Mouse (Mus musculus): ENCODE results near the gene Fgfbp1. TPM values are rescaled to one million over a fixed set of nuclear protein-coding genes. Genes with fewer than 3 reads are reported as not detected.

Gene Fgfbp1
- total RNA-seq (2014; rRNA removed) (7.4 TPM in 2 replicates), polyA plus RNA-seq (2015; fragmentation: Nextera tagmentation; extraction: Ambion mirVana) (20.1 and 22.1 TPM in 2 replicates)

- Histone ChIP-seq H3K9ac (replicated peaks; ENCODE audit: low read length) (no peak within 1 kb of the TSS), H3K4me3 (ENCODE audit: low read length) (no peak within 1 kb of the TSS), H3K4me2 (ENCODE audit: low read depth, low read length) (no peak within 1 kb of the TSS), H3K27me3 (ENCODE audit: insufficient read depth, low read length) (no peaks in the 10 kb centered on the region), H3K9me3 (ENCODE audit: low read length) (no peaks in the 10 kb centered on the region), H3K36me3 (ENCODE audit: insufficient read depth, low read length) (no peaks in the 10 kb centered on the region), H3K27ac (no peak within 1 kb of the TSS), H3K4me1 (ENCODE audit: insufficient read depth, low read length) (no peaks in the 10 kb centered on the region)
- DNase-seq (ENCODE audit: low spot score) (no peak), ATAC-seq (no peak)
- 60% methylated on average over 4 of the region's 4 CpGs for WGBS
- TF ChIP-seq CTCF (IDR thresholded peaks at IDR 0.05; ENCODE audit: low read depth) = no peak
Measured at GRCm38 (mm10) chr5:43981620-43982019, at the start of gene Fgfbp1. Fgfbp1 (minus strand) TSS chr5:43981779.

- 92% methylated on average over 9 of the region's 9 CpGs for WGBS
- Histone ChIP-seq H3K27me3 (ENCODE audit: insufficient read depth, low read length) (no peaks in the 10 kb centered on the region), H3K9ac (replicated peaks; ENCODE audit: low read length) (no peak overlapping the region), H3K4me2 (ENCODE audit: low read depth, low read length) (no peak overlapping the region), H3K9me3 (ENCODE audit: low read length) (no peaks in the 10 kb centered on the region), H3K36me3 (ENCODE audit: insufficient read depth, low read length) (no peaks in the 10 kb centered on the region; the same call in 1 of the 2 replicates), H3K27ac (no peak overlapping the region), H3K4me3 (ENCODE audit: low read length) (no peak overlapping the region), H3K4me1 (ENCODE audit: insufficient read depth, low read length) (no peaks in the 10 kb centered on the region)
- no peak for TF ChIP-seq CTCF (IDR thresholded peaks at IDR 0.05; ENCODE audit: low read depth)
- DNase-seq (ENCODE audit: low spot score) (no peak), ATAC-seq (no peak)
Measured at GRCm38 (mm10) chr5:43998295-43998989, 16.9 kb upstream of the Fgfbp1 start.

GRCm38 (mm10) chr5:43997626-43998025 lies 16.0 kb upstream of the Fgfbp1 start:
- 89% methylated on average over 8 of the region's 8 CpGs for WGBS
- Histone ChIP-seq H3K9me3 (ENCODE audit: low read length) (no peaks in the 10 kb centered on the region), H3K27me3 (ENCODE audit: insufficient read depth, low read length) (no peaks in the 10 kb centered on the region), H3K27ac (no peak overlapping the region), H3K4me1 (ENCODE audit: insufficient read depth, low read length) (no peaks in the 10 kb centered on the region), H3K9ac (replicated peaks; ENCODE audit: low read length) (no peak overlapping the region), H3K4me3 (ENCODE audit: low read length) (no peak overlapping the region), H3K4me2 (ENCODE audit: low read depth, low read length) (no peak overlapping the region), H3K36me3 (ENCODE audit: insufficient read depth, low read length) (no peaks in the 10 kb centered on the region)
- TF ChIP-seq CTCF (IDR thresholded peaks at IDR 0.05; ENCODE audit: low read depth) = no peak
- no peak for ATAC-seq
- no peak for DNase-seq (ENCODE audit: low spot score)

- no peaks in the 10 kb centered on the region for H3K27me3 ChIP-seq (ENCODE audit: insufficient read depth, low read length)
- TF ChIP-seq CTCF (IDR thresholded peaks at IDR 0.05; ENCODE audit: low read depth) = no peak
- WGBS = 85% methylated on average over 4 of the region's 4 CpGs
- no peak for ATAC-seq
- H3K36me3 ChIP-seq (ENCODE audit: insufficient read depth, low read length) = no peaks in the 10 kb centered on the region
- no peaks in the 10 kb centered on the region for H3K4me1 ChIP-seq (ENCODE audit: insufficient read depth, low read length)
- no peak overlapping the region for H3K9ac ChIP-seq (replicated peaks; ENCODE audit: low read length)
- no peak overlapping the region for H3K27ac ChIP-seq
- H3K9me3 ChIP-seq (ENCODE audit: low read length) = no peaks in the 10 kb centered on the region
- no peak for DNase-seq (ENCODE audit: low spot score)
- H3K4me2 ChIP-seq (ENCODE audit: low read depth, low read length) = no peak overlapping the region
- no peak overlapping the region for H3K4me3 ChIP-seq (ENCODE audit: low read length)
Measured at GRCm38 (mm10) chr5:43996162-43996561, 14.6 kb upstream of the Fgfbp1 start.

GRCm38 (mm10) chr5:43994981-43995380 lies 13.4 kb upstream of the Fgfbp1 start:
- no peak overlapping the region for H3K4me2 ChIP-seq (ENCODE audit: low read depth, low read length)
- DNase-seq (ENCODE audit: low spot score) (no peak), ATAC-seq (no peak)
- no peak for TF ChIP-seq CTCF (IDR thresholded peaks at IDR 0.05; ENCODE audit: low read depth)
- no peak overlapping the region for H3K27ac ChIP-seq
- no peaks in the 10 kb centered on the region for H3K27me3 ChIP-seq (ENCODE audit: insufficient read depth, low read length)
- WGBS = 93% methylated on average over 2 of the region's 2 CpGs
- H3K36me3 ChIP-seq (ENCODE audit: insufficient read depth, low read length) = no peaks in the 10 kb centered on the region
- no peak overlapping the region for H3K4me3 ChIP-seq (ENCODE audit: low read length)
- H3K4me1 ChIP-seq (ENCODE audit: insufficient read depth, low read length) = no peaks in the 10 kb centered on the region
- H3K9me3 ChIP-seq (ENCODE audit: low read length) = no peaks in the 10 kb centered on the region
- no peak overlapping the region for H3K9ac ChIP-seq (replicated peaks; ENCODE audit: low read length)

GRCm38 (mm10) chr5:43990316-43990715 lies 8.7 kb upstream of the Fgfbp1 start:
- peak; percentile 69 for TF ChIP-seq CTCF (IDR thresholded peaks at IDR 0.05; ENCODE audit: low read depth)
- H3K36me3 ChIP-seq (ENCODE audit: insufficient read depth, low read length) = no peaks in the 10 kb centered on the region
- DNase-seq (ENCODE audit: low spot score) (peak; percentile 37), ATAC-seq (no peak)
- no peak overlapping the region for H3K4me3 ChIP-seq (ENCODE audit: low read length)
- H3K4me1 ChIP-seq (ENCODE audit: insufficient read depth, low read length) = no peaks in the 10 kb centered on the region
- H3K27ac ChIP-seq = no peak overlapping the region
- H3K4me2 ChIP-seq (ENCODE audit: low read depth, low read length) = no peak overlapping the region
- 55% methylated on average over 6 of the region's 6 CpGs for WGBS
- no peak overlapping the region for H3K9ac ChIP-seq (replicated peaks; ENCODE audit: low read length)
- no peaks in the 10 kb centered on the region for H3K27me3 ChIP-seq (ENCODE audit: insufficient read depth, low read length)
- H3K9me3 ChIP-seq (ENCODE audit: low read length) = no peaks in the 10 kb centered on the region

GRCm38 (mm10) chr5:43989017-43989416 lies 7.4 kb upstream of the Fgfbp1 start:
- no peak for ATAC-seq
- 86% methylated on average over 5 of the region's 5 CpGs for WGBS
- Histone ChIP-seq H3K27ac (no peak overlapping the region), H3K36me3 (ENCODE audit: insufficient read depth, low read length) (no peaks in the 10 kb centered on the region), H3K4me1 (ENCODE audit: insufficient read depth, low read length) (no peaks in the 10 kb centered on the region), H3K9ac (replicated peaks; ENCODE audit: low read length) (no peak overlapping the region), H3K4me2 (ENCODE audit: low read depth, low read length) (no peak overlapping the region), H3K9me3 (ENCODE audit: low read length) (no peaks in the 10 kb centered on the region), H3K27me3 (ENCODE audit: insufficient read depth, low read length) (no peaks in the 10 kb centered on the region), H3K4me3 (ENCODE audit: low read length) (no peak overlapping the region)
- peak; percentile 12; the same call in 1 of the 2 replicates for TF ChIP-seq CTCF (IDR thresholded peaks at IDR 0.05; ENCODE audit: low read depth)
- DNase-seq (ENCODE audit: low spot score) = no peak
